Mouse (Mus musculus) liver, adult 2 months (tissue): ENCODE results near the gene Acta1.

ENCODE experiments used
- CTCF ChIP-seq: fragments of 200-500 bp; IDR thresholded peaks from 2 replicates; pipeline ENCODE4 v1.5.1; 2011; ENCODE audit warnings: low read depth, low read length, control low read depth
- POLR2A ChIP-seq: fragments of 200-500 bp; IDR thresholded peaks from 2 replicates; pipeline ENCODE4 v1.6.1; 2011; ENCODE audit warnings: low read length, control low read depth; ENCODE audit not compliant: insufficient read depth; ENCODE audit errors: extremely low read depth

GRCm38 (mm10) chr8:123859648-123860259 is 34.8 kb downstream of the Acta1 start, which contains the start of gene Ccsap:
- TF ChIP-seq POLR2A (no peak), CTCF (no peak)
